Mouse (Mus musculus) gastrocnemius, adult 2 months (tissue): ENCODE data around the gene Eno2. TPM values are rescaled to one million over a fixed set of nuclear protein-coding genes. Genes with fewer than 3 reads are reported as not detected.

Experiments used
- DNase-seq: peaks from one replicate; pipeline ENCODE4 v3.0.0; 2022
- H3K27ac ChIP-seq: fragments of 200-600 bp; 2 replicates; pipeline ENCODE4 v1.8.1; 2022; ENCODE audit warnings: mild to moderate bottlenecking
- H3K4me3 ChIP-seq: fragments of 200-600 bp; 2 replicates; pipeline ENCODE4 v1.8.1; 2022; ENCODE audit warnings: mild to moderate bottlenecking, moderate library complexity
- CTCF ChIP-seq: fragments of 200-600 bp; IDR thresholded peaks from 2 replicates; pipeline ENCODE4 v1.8.1; 2022; ENCODE audit warnings: antibody characterized with exemption, mild to moderate bottlenecking, moderate library complexity
- intact Hi-C: fragments of 180-260 bp; cut with DNase I; formaldehyde crosslinking; loops from one replicate; pipeline ENCODE4 v1.15.1; 2025
- total RNA-seq, 2 experiments: library from RNA; stranded (reverse); gene quantifications; 2 replicates each; pipeline ENCODE4 v1.2.3; 2021

Eno2 gene
- total RNA-seq, 2 experiments from 2014 or later, result 1.2 to 2.0 TPM

- H3K27ac ChIP-seq, result peak overlapping the region; percentile 71; the same call in 1 of the 2 replicates
- no peak for DNase-seq
- no peak for TF ChIP-seq CTCF
- intact Hi-C loops, result loop anchor here (10.0 kb wide), 1 partner anchor 264 kb away; no protein-coding TSS in a partner anchor
- H3K4me3 ChIP-seq, result peak overlapping the region; percentile 78
These were observed 799 bp downstream of the Eno2 start for GRCm38 (mm10) chr6:124768704-124769044.

- intact Hi-C loops, result loop anchor here (10.0 kb wide), 1 partner anchor 263 kb away; no protein-coding TSS in a partner anchor
- peak overlapping the region; percentile 12; the same call in 1 of the 2 replicates for H3K27ac ChIP-seq
- TF ChIP-seq CTCF, result no peak
- DNase-seq, result no peak
- peak overlapping the region; percentile 78 for H3K4me3 ChIP-seq
These were observed 1.4 kb downstream of the Eno2 start for GRCm38 (mm10) chr6:124767920-124768703.

DNA sequence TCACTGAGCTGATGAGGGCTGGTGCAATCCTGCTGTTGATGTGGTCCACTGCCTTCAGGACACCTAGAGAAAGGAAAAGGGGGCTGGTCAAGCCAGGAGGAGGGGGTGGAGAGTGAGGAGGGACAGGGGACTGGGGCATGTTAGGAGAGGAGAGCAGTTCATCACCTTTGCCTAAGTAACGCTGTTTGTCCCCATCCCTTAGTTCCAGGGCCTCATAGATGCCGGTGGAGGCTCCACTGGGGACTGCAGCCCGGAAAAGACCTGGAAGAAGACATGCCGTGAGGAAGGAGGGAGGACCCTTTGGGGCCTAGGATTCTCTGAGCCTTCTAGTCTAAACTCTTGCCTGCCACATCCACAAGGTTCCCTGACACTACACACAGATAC, 1.9 kb downstream of the Eno2 start:
- Histone ChIP-seq H3K4me3 (no peak overlapping the region), H3K27ac (no peak overlapping the region)
- intact Hi-C loops, result loop anchor here (10.0 kb wide), 1 partner anchor 263 kb away; no protein-coding TSS in a partner anchor
- no peak for DNase-seq
- no peak for TF ChIP-seq CTCF

DNA sequence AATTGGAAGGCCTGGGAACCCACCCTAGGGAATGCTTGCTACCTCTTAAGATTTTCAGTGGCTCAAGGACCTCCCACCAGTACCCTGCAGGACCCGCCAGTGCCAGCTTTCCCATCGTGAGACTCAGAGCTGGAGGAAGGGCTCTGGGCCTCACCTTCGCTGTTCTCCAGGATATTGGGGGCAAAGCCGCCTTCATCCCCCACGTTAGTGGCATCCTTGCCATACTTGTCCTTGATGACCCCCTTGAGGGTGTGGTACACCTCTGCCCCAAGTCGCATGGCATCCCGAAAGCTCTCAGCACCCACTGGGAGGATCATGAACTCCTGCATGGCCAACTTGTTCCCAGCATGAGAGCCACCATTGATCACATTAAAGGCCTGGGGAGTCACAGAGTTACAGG, 3.5 kb downstream of the Eno2 start:
- no peak for DNase-seq
- intact Hi-C loops, result loop anchor here (10.0 kb wide), 1 partner anchor 261 kb away; no protein-coding TSS in a partner anchor
- no peak overlapping the region for H3K27ac ChIP-seq
- no peak for TF ChIP-seq CTCF
- no peak overlapping the region for H3K4me3 ChIP-seq

- peak; percentile 96; the same call in 1 of the 2 replicates for TF ChIP-seq CTCF
- DNase-seq, result peak; percentile 89
- H3K4me3 ChIP-seq, result peak overlapping the region; percentile 88
- intact Hi-C loops, result loop anchor here (1.0 to 5.0 kb wide), 6 partner anchors 46 to 189 kb away; partner anchors contain the start of genes C1rb, Emg1, Lpcat3 and Phb2
- H3K27ac ChIP-seq, result peak overlapping the region; percentile 89
These were observed 10.2 kb downstream of the Eno2 start for GRCm38 (mm10) chr6:124759259-124759658.

- peak overlapping the region; percentile 88 for H3K4me3 ChIP-seq
- DNase-seq, result no peak
- intact Hi-C loops, result loop anchor here (1.0 to 5.0 kb wide), 6 partner anchors 46 to 189 kb away; partner anchors contain the start of genes C1rb, Emg1, Lpcat3 and Phb2
- TF ChIP-seq CTCF, result no peak
- peak overlapping the region; percentile 89 for H3K27ac ChIP-seq
These were observed 10.6 kb downstream of the Eno2 start for GRCm38 (mm10) chr6:124758849-124759232.

- peak overlapping the region; percentile 88 for H3K4me3 ChIP-seq
- peak overlapping the region; percentile 89 for H3K27ac ChIP-seq
- no peak for TF ChIP-seq CTCF
- DNase-seq, result peak; percentile 54
- intact Hi-C loops, result loop anchor here (2.0 to 5.0 kb wide), 4 partner anchors 45 to 159 kb away; partner anchors contain the start of genes Emg1, Lpcat3, Phb2 and Spsb2
These were observed 11.3 kb downstream of the Eno2 start for GRCm38 (mm10) chr6:124757909-124758848.

DNA sequence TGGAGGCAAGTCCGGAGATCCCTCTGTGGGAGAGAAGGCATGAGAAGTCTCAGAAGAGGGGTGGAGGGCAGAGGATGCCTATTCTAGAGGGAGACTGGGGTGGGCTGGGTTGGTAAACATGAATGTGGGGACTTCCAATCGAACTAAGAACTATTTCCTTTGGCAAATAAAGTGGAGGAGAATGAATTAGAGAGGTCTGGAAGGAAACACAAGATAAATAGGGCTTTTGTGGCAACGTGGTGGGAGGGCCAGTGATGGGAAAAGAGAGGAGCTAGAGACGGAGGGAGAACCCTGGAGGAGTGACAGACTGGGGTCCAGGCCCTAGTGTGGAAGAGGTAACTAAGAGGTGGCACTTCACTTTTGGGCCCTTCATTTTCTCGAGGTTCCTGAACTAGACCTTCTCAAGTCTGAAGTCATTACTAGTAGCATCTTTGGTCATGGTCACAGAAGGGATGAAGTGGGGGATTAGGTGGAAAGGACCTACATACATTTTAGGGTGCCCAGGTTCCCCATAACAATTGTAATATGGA, 12.1 kb downstream of the Eno2 start:
- H3K27ac ChIP-seq, result peak overlapping the region; percentile 89
- TF ChIP-seq CTCF, result no peak
- no peak for DNase-seq
- intact Hi-C loops, result loop anchor here (5.0 kb wide), 2 partner anchors 50 to 160 kb away; partner anchors contain the start of gene Spsb2
- peak overlapping the region; percentile 88 for H3K4me3 ChIP-seq

- Histone ChIP-seq H3K27ac (peak overlapping the region; percentile 89), H3K4me3 (peak overlapping the region; percentile 88)
- DNase-seq, result peak; percentile 91
- intact Hi-C loops, result loop anchor here (5.0 kb wide), 2 partner anchors 50 to 160 kb away; partner anchors contain the start of gene Spsb2
- no peak for TF ChIP-seq CTCF
These were observed 12.7 kb downstream of the Eno2 start for GRCm38 (mm10) chr6:124756652-124757350.

GRCm38 (mm10) chr6:124755831-124756595, 13.5 kb downstream of the Eno2 start, which contains the start of the genes Gm45234 and Atn1:
Gene Gm45234, minus strand, starts transcription at chr6:124756021.
Gene Atn1, minus strand, starts transcription at chr6:124756524.
- no peak for TF ChIP-seq CTCF
- intact Hi-C loops, result loop anchor here (5.0 kb wide), 2 partner anchors 51 to 161 kb away; partner anchors contain the start of gene Spsb2
- peak; percentile 87 for DNase-seq
- Histone ChIP-seq H3K27ac (peak within 1 kb of the TSS; percentile 89), H3K4me3 (peak within 1 kb of the TSS; percentile 88)
